Mouse (Mus musculus): ENCODE results near the gene Me3. TPM values are rescaled to one million over a fixed set of nuclear protein-coding genes. Genes with fewer than 3 reads are reported as not detected.

The Me3 gene
- polyA plus RNA-seq, 1 experiment from 2014 or later, result 9.0 TPM

DNA sequence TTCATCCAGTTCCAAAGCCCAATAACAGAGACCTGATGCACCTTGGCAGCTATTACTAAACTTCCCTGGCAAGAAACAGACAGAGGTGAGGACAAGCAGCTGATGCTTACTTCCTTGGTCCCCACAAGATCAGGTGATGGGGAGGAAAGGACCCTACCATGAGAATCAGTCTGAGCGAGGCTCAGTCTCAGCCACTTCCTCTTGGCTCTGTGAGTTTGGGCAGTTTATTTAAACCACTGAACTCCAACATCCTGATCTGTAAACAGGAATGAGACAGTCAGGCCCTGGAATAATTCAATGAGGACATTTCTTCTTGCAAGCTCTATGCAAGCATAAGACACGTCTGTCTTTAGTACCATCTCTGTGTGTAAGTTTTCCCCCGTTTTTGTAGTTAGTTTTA is 170.3 kb downstream of the Me3 start:
- H3K4me3 ChIP-seq, result no peak overlapping the region
- H3K27me3 ChIP-seq (replicated peaks), result no peaks in the 10 kb centered on the region
- no peak overlapping the region for H3K27ac ChIP-seq
- H3K9ac ChIP-seq, result no peak overlapping the region
- 80% methylated on average over 3 of the region's 3 CpGs for WGBS
- no peaks in the 10 kb centered on the region for H3K36me3 ChIP-seq (replicated peaks)
- no peaks in the 10 kb centered on the region for H3K4me1 ChIP-seq
- no peak overlapping the region for H3K4me2 ChIP-seq
- no peaks in the 10 kb centered on the region for H3K9me3 ChIP-seq
- ATAC-seq (replicated peaks), result no peak

DNA sequence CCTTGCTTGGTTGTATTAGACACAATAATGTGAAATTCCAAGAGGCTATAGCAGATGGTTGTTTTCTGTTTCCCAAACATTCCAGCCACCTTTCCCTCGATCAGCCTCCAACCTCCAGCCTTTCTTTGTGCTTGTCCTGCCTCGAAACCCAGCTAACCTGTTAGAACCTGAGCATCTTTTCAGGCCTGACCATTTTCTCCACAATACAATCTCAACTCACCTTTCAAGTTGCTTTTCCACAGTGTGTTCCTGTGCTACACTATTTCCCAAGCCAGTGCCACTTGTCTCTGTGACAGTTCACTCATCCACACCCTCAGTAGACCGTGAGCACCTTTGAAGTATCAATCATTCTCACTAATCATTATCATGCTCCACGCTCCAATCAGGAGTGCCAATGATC is 171.8 kb downstream of the Me3 start:
- no peak for ATAC-seq (replicated peaks)
- no peaks in the 10 kb centered on the region for H3K36me3 ChIP-seq (replicated peaks)
- no peak overlapping the region for H3K27ac ChIP-seq
- H3K27me3 ChIP-seq (replicated peaks), result no peaks in the 10 kb centered on the region
- H3K4me1 ChIP-seq, result no peaks in the 10 kb centered on the region
- WGBS, result 87% methylated on average over 4 of the region's 4 CpGs
- H3K9me3 ChIP-seq, result no peaks in the 10 kb centered on the region
- H3K4me2 ChIP-seq, result no peak overlapping the region
- no peak overlapping the region for H3K9ac ChIP-seq
- no peak overlapping the region for H3K4me3 ChIP-seq

DNA sequence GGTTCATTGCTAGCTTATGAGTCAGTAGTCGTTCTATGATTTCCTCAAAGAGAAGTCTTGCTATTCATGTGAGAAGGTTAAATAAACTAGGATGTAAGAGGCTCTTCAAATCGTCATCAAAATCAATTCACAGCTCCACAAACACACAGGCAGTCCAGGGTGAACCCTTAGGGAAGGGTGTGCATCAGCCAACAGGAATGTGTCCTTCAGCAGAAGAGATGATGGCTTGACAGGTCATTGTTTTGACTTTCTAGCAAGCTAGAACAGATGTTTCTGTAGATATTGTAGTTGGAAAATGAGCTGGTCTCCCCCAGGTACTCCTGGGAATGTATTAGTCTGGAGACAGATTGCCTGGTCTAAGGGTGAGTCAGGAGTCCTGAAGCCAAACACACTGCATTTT is 177.2 kb downstream of the Me3 start:
- Histone ChIP-seq H3K4me3 (no peak overlapping the region), H3K9me3 (no peaks in the 10 kb centered on the region), H3K36me3 (replicated peaks) (no peaks in the 10 kb centered on the region), H3K4me2 (no peak overlapping the region), H3K27ac (no peak overlapping the region), H3K9ac (no peak overlapping the region), H3K27me3 (replicated peaks) (no peaks in the 10 kb centered on the region), H3K4me1 (no peaks in the 10 kb centered on the region)
- 70% methylated on average over 2 of the region's 2 CpGs for WGBS
- no peak for ATAC-seq (replicated peaks)

DNA sequence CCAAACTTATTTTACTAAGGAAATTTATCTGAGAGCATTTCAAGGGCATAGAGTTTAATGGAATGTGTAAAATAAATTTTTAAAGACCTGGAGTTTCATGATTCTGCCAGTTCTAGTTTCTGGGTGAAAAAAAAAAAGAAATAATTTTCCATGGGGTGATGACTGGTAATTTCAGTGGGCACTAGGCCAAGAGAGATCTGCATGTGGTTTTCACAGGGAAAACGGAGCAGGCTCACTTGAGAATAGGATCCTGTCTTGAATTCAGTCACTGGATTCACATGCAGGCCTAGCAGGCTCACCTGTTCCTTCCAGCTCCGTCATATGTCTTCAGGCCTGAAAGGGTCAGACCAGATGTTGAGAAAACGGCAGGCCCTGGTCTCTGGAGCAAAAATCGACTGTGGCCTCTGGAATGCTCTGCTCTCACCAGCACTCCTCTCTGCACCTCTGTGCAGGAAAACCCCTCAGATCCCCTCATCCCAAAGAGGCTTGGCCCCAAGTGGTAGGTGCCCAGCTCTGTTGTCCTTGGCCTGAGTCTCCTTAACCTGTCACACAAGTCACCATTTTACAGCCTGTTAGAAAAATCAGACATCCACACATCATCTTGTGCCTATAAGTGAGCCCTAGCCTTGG is 196.4 kb downstream of the Me3 start:
- Histone ChIP-seq H3K27ac (no peak overlapping the region), H3K9ac (no peak overlapping the region), H3K9me3 (no peaks in the 10 kb centered on the region), H3K4me1 (no peaks in the 10 kb centered on the region), H3K4me3 (no peak overlapping the region), H3K27me3 (replicated peaks) (no peaks in the 10 kb centered on the region), H3K4me2 (no peak overlapping the region), H3K36me3 (replicated peaks) (no peaks in the 10 kb centered on the region)
- 82% methylated on average over 4 of the region's 4 CpGs for WGBS
- no peak for ATAC-seq (replicated peaks)

DNA sequence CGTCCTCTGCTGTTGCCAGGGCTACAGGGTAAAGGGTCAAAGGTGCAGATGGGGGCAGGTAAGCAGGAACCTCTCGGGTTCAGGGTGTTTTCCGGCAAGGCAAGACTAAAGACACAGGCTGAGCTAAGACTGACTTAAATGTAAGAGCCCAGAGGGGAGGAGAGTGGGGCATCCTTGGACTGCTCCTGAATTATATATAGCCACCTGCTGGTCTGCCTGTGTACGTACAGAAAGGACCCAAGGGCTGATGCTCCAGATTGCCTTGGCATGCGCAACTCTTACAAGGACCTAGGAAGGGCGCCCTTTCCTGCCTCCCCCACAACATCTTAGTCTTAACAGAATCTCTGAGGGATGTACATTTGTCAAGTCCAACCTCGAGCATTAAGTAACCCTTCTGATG is 197.0 kb downstream of the Me3 start:
- ATAC-seq (replicated peaks), result no peak; the same call in 1 of the 2 replicates
- Histone ChIP-seq H3K36me3 (replicated peaks) (no peaks in the 10 kb centered on the region), H3K9ac (no peak overlapping the region), H3K4me2 (no peak overlapping the region), H3K4me1 (no peaks in the 10 kb centered on the region), H3K9me3 (no peaks in the 10 kb centered on the region), H3K27ac (no peak overlapping the region), H3K4me3 (no peak overlapping the region), H3K27me3 (replicated peaks) (no peaks in the 10 kb centered on the region)
- whole genome bisulfite sequencing, result 65% methylated on average over 7 of the region's 7 CpGs

DNA sequence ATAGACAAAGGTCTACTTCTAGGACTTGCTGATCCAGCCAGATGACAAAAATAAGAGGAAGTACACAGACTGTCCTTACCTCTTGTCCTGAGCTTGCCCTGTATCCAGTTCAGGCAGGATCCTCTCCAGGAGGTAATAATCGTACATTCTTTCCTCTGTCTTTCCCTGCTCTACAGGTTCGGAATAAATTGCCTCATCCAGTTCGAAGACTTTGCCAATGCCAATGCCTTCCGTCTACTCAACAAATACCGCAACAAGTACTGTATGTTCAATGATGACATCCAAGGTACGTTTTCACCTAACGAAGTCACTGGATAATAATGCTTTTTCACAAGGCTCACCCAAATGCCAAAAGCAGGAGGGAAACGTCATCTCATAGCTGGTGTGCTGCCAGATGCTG is 201.3 kb downstream of the Me3 start:
- WGBS, result 94% methylated on average over 8 of the region's 8 CpGs
- no peaks in the 10 kb centered on the region for H3K27me3 ChIP-seq (replicated peaks)
- H3K4me1 ChIP-seq, result no peaks in the 10 kb centered on the region
- no peak overlapping the region for H3K4me3 ChIP-seq
- H3K27ac ChIP-seq, result no peak overlapping the region
- H3K36me3 ChIP-seq (replicated peaks), result no peaks in the 10 kb centered on the region
- ATAC-seq (replicated peaks), result no peak
- no peak overlapping the region for H3K4me2 ChIP-seq
- H3K9me3 ChIP-seq, result no peaks in the 10 kb centered on the region
- H3K9ac ChIP-seq, result no peak overlapping the region

DNA sequence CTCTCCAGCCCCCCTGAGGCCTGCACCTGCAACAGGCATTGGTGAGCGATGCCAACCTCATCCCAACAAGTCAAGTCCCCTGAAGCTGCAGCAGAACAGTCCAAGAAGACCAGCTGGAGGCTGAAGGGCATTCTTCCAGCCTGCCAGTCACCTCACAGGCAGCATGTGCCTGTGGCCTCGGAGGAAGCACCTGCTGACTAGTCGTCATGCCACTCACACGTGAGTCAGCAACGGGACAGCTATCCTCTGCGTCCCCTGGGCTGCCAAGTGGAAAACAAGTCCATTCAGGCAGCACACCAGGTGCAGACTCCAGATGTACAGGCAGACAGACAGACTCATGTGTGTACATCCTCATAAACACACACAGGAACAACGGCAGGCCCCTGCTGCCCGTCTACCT is 203.4 kb downstream of the Me3 start:
- no peaks in the 10 kb centered on the region for H3K9me3 ChIP-seq
- 78% methylated on average over 8 of the region's 8 CpGs for WGBS
- H3K4me2 ChIP-seq, result no peak overlapping the region
- no peak for ATAC-seq (replicated peaks)
- no peaks in the 10 kb centered on the region for H3K36me3 ChIP-seq (replicated peaks)
- H3K9ac ChIP-seq, result no peak overlapping the region
- no peaks in the 10 kb centered on the region for H3K27me3 ChIP-seq (replicated peaks)
- no peak overlapping the region for H3K27ac ChIP-seq
- no peak overlapping the region for H3K4me3 ChIP-seq
- no peaks in the 10 kb centered on the region for H3K4me1 ChIP-seq

DNA sequence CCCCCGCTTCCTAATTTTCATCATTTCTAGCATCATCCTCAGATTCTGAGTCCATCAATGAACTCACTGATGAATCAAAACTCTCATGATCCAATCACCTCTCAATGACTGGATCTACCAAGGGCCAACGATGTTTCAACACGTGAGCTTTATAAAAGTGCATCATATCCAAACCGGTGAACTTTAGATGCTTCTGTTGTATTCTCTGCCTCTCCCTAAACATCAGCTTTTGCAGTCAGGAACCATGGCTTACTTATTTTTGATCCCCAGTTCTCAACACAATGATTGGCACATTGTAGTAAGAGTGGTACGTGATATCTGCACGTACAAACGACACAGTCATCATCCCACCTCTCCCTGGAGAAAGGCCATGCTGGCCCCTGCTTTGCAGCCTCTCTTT is 204.5 kb downstream of the Me3 start:
- no peak overlapping the region for H3K4me3 ChIP-seq
- no peak overlapping the region for H3K27ac ChIP-seq
- no peaks in the 10 kb centered on the region for H3K4me1 ChIP-seq
- no peaks in the 10 kb centered on the region for H3K36me3 ChIP-seq (replicated peaks)
- 96% methylated on average over 7 of the region's 7 CpGs for WGBS
- no peak for ATAC-seq (replicated peaks)
- H3K9me3 ChIP-seq, result no peaks in the 10 kb centered on the region
- no peak overlapping the region for H3K9ac ChIP-seq
- H3K27me3 ChIP-seq (replicated peaks), result no peaks in the 10 kb centered on the region
- H3K4me2 ChIP-seq, result no peak overlapping the region

DNA sequence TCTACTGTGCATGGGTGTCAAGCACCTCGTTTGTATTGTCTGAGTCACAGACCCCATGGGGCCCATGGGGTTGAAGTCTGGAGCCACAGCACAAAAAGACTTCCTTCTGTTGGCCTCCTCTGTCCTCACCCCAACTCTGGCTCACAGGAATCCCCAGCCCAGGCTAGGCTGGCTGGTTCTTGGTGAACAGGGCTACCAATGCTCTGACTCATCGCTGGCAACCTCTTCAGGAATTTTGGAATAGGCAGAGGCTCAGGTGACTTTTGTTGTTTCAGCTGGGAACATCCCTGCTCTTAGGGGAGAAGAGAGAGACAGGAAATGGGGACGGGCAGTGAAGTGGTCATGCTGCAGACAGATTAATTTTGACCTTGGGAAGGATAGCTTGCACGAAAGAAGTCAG is 205.6 kb downstream of the Me3 start:
- Histone ChIP-seq H3K4me2 (no peak overlapping the region), H3K4me3 (no peak overlapping the region), H3K27me3 (replicated peaks) (no peaks in the 10 kb centered on the region), H3K9me3 (no peaks in the 10 kb centered on the region), H3K36me3 (replicated peaks) (no peaks in the 10 kb centered on the region), H3K9ac (no peak overlapping the region), H3K27ac (no peak overlapping the region), H3K4me1 (no peaks in the 10 kb centered on the region)
- WGBS, result 68% methylated on average over 4 of the region's 4 CpGs
- ATAC-seq (replicated peaks), result no peak

DNA sequence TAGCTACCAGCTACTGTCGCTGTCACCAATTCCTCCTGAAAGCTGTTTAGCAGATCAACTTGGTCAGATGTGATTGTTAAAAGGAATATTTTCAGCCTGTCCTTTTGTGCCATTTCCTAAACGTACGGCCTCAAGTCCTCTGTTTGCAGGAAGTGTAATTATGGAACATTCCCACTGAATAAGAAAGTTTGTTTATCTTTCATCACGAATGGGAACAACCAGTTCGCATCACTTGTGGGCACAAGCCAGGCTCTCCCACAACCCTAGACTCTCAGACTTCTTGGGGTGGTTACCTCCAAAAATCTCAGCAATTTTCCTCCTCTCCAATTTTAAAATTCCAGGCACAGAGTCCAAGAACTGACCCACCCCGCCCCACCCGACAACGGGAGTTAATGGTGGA is 207.5 kb downstream of the Me3 start:
- no peak for ATAC-seq (replicated peaks)
- Histone ChIP-seq H3K4me2 (no peak overlapping the region), H3K4me3 (no peak overlapping the region), H3K27me3 (replicated peaks) (no peaks in the 10 kb centered on the region), H3K4me1 (no peaks in the 10 kb centered on the region), H3K9ac (no peak overlapping the region), H3K27ac (no peak overlapping the region), H3K9me3 (no peaks in the 10 kb centered on the region), H3K36me3 (replicated peaks) (no peaks in the 10 kb centered on the region)
- WGBS, result 83% methylated on average over 8 of the region's 8 CpGs

DNA sequence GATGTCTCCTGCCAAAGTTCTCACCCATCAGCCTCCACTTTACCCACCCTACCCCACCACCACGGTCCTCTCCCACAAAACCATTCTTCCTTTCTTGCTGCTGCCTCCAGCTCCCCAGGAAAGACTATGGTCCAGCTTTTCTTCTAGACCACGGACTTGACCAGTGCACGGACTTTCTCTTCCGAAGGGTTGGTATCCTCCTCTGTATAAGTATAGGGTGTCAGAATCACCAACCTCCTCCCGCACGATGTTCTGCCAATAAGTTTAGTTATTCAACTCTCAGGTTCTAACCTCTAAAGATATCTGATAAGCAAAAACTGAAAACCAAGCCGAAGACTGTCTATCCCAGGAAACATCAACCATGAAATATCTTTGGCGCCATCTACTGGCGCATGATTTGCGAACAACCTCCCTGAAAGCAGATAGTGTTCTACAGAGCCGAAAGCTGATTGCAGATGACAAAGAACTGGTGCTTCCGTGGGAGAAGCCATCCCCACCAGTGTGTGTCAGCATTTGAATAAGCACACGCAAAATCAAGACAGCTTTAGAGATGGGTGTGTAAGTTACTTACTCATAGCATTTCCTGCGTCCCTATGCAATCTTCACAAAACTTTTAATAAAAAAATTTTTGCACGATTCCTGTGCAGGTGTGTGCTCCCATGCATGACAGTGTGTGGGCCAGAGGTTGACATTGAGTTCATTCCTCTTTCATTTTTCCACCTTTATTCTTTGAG is 209.6 kb downstream of the Me3 start:
- no peaks in the 10 kb centered on the region for H3K9me3 ChIP-seq
- no peaks in the 10 kb centered on the region for H3K27me3 ChIP-seq (replicated peaks)
- H3K9ac ChIP-seq, result no peak overlapping the region
- no peaks in the 10 kb centered on the region for H3K4me1 ChIP-seq
- H3K27ac ChIP-seq, result no peak overlapping the region
- H3K4me2 ChIP-seq, result no peak overlapping the region
- 36% methylated on average over 15 of the region's 15 CpGs for WGBS
- no peaks in the 10 kb centered on the region for H3K36me3 ChIP-seq (replicated peaks)
- ATAC-seq (replicated peaks), result peak; percentile 92
- no peak overlapping the region for H3K4me3 ChIP-seq

DNA sequence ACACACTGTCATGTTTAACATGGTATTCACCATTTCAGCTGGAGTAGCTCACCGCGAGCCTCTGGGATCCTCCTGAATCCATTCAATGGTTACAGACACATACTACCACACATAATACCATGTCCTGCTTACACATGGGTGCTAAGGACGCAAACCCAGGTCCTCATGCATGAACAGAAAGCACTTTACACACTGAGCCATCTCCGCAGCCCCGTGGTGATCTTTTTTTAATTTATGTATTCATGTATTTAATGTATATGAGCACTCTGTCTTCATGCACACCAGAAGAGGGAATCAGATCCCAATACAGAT is 210.2 kb downstream of the Me3 start:
- Histone ChIP-seq H3K4me3 (no peak overlapping the region), H3K9me3 (no peaks in the 10 kb centered on the region), H3K9ac (no peak overlapping the region), H3K27me3 (replicated peaks) (no peaks in the 10 kb centered on the region), H3K27ac (no peak overlapping the region), H3K4me1 (no peaks in the 10 kb centered on the region), H3K4me2 (no peak overlapping the region), H3K36me3 (replicated peaks) (no peaks in the 10 kb centered on the region)
- WGBS, result 90% methylated on average over 5 of the region's 5 CpGs
- peak; percentile 4; the same call in 1 of the 2 replicates for ATAC-seq (replicated peaks)

DNA sequence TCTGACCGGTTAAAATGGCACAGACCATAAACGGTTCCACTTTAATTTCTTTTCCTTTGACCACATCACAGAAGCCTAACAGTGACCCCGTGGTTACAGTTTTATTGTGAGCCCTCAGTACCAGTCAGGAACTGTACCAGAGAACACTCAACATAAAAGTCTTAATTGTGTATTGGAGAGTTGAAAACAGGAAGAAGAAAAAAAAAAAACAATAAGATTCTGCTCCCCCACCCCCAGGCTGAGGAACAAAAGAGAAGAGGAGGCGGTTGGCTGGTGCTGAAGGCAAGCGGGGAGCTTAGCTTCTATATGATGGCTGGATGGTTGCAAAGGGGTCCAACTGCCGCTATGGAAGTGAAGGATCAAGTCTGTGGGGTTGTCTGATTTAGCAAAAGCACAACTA is 210.9 kb downstream of the Me3 start:
- no peak overlapping the region for H3K27ac ChIP-seq
- no peak overlapping the region for H3K9ac ChIP-seq
- no peak overlapping the region for H3K4me2 ChIP-seq
- no peak for ATAC-seq (replicated peaks)
- H3K9me3 ChIP-seq, result no peaks in the 10 kb centered on the region
- 57% methylated on average over 6 of the region's 6 CpGs for WGBS
- no peak overlapping the region for H3K4me3 ChIP-seq
- no peaks in the 10 kb centered on the region for H3K27me3 ChIP-seq (replicated peaks)
- H3K4me1 ChIP-seq, result no peaks in the 10 kb centered on the region
- no peaks in the 10 kb centered on the region for H3K36me3 ChIP-seq (replicated peaks)

Data from midbrain, embryonic 15.5 days (tissue).